Mouse (Mus musculus) liver, adult 2 months (tissue): ENCODE measurements around the gene Bap1.

Source experiments
- CTCF ChIP-seq: fragments of 200-500 bp; IDR thresholded peaks from 2 replicates; pipeline ENCODE4 v1.5.1; 2011; ENCODE audit warnings: low read depth, low read length, control low read depth
- POLR2A ChIP-seq: fragments of 200-500 bp; IDR thresholded peaks from 2 replicates; pipeline ENCODE4 v1.6.1; 2011; ENCODE audit warnings: low read length, control low read depth; ENCODE audit not compliant: insufficient read depth; ENCODE audit errors: extremely low read depth

- TF ChIP-seq CTCF (no peak), POLR2A (no peak)
Observed at GRCm38 (mm10) chr14:31252091-31252490, 841 bp downstream of the Bap1 start.
